Mouse (Mus musculus) cerebellum, postnatal 25 days (tissue): ENCODE measurements at regions not wholly inside any gene's neighbourhood (a gene's known extent, or its start where the extent isn't known, plus 50 kb on each side); places are given as distances from the start of the nearest gene placed in this dataset.
"Not testable (repeated sequence)": the region's sequence is repeated elsewhere in the genome, so short reads cannot be mapped to it uniquely, and the experiment has no call there.

Experiments
- DNase-seq, 2 experiments: peaks; one replicate each; pipeline ENCODE4 v3.0.0; 2021; ENCODE audit warnings: mixed read lengths in 2 of 2

DNA sequence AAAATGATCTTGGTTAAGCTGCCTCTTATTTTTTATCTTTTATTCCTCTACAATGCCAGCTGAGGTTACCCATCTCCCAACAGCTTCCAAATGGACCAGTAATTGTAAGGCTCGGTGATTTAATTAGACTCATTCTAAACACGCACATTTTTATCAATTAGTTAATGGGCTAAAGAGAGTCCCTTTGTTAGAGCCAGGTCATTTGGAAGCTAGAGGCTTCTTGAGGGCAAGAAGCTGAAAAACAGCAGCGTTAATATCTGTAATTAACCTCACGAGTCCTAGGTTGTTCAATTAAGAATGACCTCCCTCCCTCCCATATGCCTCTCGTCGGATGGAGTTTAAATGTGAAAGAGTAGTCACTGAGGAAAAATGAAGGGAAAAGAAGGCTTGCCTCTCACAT lies 66.5 kb downstream of the Otx2 start:
- DNase-seq, result no peak

DNA sequence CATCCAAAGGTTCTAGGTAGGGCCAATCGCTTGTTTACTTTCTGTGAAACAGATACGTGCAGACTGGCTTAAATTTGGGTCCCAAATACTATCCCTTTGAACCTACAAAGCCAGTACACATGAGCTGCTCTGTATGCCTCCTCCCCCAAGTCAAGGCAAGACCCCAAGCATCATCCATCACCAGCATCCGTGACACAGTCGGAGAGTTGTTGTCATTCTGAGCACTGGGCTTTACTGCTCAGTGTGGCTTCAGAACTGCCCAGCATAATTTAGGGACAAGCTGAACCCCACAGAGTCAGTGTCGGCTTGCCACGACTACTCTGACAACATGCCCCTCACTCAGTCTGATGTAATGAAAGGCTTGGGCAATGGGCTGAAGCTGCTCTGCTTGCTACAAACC lies 70.1 kb downstream of the Otx2 start:
- DNase-seq, result no peak

DNA sequence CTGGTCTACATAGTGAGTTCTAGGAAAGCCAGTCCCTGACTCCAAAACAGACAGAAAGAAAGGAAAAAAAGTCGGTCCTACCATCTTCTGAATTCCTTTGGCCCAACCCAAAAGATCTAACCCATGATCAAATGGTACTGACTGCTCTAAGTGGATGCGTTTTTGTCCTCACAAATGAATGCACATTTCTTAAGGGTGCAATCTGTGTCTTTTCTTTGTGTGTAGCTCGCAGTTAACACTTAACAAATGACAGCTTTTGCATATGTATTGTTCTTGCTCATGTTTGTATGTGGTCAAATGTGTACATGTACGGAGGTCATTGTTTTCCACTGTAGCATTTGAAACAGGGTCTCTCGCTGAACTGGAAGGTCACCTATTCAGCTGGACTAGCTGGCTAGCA lies 79.3 kb downstream of the Otx2 start:
- DNase-seq, result no peak

DNA sequence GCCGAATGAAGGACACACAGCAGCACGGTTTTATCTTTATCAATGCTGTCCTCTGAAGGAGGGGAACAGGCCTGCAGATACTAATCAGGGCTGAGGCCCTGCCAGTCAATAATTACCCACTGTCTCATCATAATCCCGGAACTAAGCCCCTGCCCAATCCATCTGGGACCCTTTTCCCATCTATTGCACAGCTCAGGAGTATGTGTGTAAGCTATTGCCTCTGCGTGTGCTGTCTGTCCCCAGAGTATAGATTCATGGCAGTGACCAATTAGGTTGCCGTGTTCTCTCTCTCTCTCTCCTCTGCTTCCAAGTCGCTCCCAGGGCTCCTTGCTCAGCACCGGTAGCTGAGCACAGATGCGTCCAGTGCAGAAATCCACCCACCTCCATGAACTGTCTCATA lies 80.3 kb downstream of the Otx2 start:
- DNase-seq, result no peak

DNA sequence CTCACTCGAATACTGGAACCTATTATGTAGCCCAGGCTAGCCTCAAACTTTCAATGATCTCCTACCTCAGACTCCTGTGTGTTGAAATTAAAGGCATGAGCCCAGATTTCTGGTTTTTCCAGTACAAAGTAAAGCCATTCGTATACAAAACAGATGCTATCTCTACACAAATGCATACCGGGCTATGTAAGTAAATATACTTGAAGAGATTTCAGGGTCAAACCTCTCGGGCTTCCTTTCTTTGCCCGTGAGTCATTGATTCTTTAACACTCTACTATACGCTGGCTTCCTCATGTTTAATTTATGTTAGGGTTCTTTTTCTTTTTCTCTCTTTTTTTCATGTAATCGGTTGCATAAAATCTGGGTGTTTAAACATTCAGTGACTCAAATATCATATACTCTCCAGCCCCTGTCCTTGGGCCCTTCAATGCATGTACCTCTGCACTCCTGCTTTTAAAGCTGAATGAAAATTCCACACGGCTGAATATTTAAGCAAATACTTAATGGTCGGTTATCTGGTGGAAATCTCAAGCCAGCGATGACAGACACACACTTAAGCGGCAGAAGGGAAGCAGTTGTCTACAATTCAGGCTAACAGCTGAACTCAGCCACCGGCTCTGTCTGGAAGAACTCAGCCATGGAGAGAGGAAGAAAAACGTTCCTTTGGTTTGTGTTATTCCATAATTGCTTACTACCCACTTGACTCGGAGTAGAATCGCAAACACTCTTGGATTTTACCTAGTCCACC lies 82.0 kb downstream of the Otx2 start:
- no peak for DNase-seq

DNA sequence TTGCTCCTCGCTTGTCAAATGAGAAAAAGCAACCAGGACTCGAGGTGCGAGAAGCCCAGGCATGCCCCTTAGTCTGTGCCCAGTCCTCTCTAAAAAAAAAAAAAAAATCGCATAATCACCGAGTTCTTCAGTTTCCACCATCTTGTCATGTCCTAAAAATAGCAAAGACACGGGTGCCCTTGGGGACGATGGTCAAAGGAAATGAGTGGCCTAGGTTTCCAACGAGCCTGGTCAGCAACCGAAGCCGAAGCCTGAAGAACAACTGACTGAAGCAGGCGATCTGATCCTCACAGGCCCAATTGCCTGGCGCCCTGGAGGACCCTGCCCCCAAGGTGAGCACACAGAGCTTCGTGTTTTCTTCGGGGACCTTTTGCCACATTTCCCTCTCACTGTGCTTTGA lies 83.2 kb downstream of the Otx2 start:
- no peak for DNase-seq

DNA sequence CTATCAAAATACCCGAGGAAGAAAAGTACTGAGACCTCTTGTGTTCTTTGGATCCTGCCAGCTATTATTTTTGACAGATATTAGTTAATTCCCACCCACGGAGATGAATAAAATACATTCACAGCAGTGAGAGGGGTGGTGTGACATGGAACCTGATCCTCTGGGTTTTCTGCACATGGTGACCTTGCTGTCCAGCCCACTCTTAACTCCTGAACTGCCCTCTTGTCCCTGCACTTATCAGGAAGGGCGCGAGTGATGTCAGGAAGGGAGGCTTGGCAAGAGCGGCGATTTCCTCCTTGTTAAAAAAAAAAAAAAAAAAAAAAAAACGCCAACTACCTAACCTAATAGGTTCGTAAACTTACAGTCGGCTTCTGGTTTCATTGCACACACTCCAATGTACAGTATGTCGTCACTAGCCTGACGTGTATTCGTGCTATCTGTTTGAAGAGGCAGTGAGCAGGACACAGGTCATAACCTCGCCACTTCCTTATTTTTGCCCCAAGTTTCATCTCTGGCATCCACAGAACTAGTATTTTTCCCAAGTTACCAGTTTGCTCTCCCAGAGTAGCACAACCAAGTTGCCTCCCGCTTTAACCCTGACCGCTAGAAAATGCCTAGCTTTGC lies 83.8 kb downstream of the Otx2 start:
- no peak for DNase-seq

DNA sequence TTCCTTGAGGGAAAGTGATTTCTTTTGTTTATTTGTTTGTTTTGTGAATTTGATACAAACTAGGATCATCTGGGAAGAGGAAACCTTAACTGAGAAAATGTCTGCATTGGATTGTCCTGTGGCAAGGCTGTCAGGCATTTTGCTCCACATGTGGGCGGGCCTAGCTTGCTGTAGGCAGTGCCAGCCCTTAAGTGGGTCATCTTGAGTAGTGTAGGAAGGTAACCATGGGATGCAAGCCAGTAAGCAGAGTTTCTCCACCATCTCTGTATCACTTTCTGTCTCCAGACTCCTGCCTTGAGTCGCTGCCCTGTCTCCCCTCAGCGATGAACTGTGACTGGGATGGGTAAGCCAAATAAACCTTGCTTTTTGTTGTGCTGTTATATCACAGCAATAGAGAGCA lies 87.8 kb downstream of the Otx2 start:
- DNase-seq, result no peak

DNA sequence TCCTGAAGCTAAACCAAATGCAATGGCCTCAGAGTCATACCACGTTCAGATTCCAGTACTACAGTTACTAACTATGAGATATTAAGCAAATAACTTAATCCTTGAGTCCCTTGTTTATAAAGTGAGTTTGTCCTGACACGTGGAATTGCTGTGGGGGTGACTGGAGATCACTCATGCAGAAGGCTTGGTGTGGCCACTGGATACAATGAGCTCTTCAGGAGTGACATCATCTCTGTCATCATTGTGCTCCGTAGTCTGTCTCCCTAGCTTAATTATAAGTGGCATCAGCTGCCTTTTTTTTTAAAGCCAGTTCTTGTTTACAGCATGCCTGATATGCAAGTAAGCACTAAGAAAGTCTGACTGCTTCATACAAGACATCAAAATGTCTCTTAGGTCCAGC lies 89.0 kb downstream of the Otx2 start:
- no peak for DNase-seq

DNA sequence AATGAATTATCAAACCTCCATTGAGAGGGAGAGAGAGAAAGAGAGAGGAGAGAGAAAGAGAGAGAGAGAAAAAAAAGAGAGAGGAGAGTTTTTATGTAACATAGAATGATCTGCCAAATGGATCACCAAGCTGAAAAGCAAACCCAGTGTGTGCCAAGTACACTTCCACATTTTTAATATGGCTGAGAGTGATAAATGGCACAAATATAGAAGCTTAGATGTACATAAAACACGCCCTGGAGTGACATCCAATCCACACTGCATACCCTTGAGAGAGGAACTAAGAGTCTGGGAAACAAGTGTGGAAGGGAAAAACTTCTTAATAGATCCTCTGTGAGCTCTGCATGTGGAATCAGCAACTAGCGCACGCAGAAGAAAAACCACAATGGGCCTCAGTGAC lies 90.1 kb downstream of the Otx2 start:
- DNase-seq, result no peak

DNA sequence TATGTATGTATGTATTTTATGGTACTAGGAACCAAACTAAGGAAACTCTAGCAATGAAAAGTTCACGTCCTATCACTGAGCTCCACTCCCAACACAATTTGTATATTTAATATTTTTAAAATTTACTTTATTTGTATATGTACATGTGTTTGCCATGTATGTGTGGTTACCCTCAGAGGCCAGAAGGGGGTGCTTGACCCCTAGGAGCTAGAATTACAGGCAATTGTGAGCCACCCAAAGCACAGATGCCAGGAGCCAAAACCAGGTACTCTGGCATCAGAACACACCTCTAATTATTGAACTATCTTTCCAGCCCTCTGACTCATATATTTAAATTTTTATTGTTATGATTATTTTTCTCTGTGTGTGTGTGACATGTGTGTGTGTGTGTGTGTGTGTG lies 91.5 kb downstream of the Otx2 start:
- DNase-seq, result peak in 1 of 2 experiments; percentile 20

DNA sequence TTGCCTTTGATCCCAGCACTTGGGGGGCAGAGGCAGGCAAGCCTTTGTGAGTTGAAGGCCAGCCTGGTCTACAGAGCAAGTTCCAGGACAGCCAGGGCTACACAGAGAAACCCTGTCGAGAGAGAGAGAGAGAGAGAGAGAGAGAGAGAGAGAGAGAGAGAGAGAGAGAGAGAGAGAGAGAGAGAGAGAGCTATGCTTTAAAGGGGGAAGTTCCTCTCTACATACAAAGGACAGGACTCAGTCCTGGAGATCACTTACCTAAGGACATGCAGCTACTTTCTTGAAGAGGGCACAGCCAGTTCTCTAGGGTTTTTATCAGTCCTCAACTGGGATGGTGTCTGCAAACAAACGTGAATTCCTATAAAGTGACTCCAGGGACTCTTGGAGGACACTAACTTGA lies 92.3 kb downstream of the Otx2 start:
- not testable (repeated sequence) for DNase-seq

DNA sequence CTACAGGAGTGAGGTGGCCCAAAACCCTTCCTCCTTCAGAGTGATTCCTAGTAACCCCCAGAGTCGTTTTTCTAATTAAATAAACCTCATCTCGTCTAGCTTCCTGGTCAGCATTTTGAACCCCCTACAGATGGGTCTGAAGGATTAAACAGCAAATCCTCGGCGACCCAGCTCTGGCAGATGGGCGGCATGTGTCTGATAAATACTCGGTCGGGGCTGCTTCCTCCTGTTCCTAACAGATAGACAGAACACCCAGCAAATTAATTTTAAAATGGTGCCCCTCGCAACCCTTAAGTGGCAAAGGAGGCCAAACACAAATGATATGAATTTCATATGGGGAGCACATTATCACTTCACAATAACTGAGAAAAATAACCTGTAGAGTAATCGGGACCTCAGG lies 93.2 kb downstream of the Otx2 start:
- DNase-seq, result no peak

DNA sequence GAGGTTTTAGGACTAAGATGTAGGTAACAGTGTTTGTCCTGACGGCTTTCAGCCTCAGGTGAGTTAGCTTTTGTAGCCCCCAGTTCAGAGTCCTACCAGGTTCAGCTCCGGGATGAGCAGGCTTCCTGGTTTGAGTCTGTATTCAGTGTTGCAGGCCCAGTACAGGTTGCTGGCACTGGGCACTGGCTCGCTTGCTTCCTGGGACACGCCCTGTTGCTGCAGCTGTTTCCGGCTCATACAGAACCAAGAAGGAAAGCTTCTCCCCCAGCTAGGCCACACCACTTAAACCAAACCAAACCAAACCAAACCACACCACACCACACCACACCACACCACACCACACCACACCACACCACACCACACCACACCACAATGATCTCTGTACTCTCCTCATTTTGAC lies 93.6 kb downstream of the Otx2 start:
- DNase-seq, result no peak
